Mouse (Mus musculus) heart, embryonic 16.5 days (tissue): ENCODE results near the gene Alg9. TPM values are rescaled to one million over a fixed set of nuclear protein-coding genes. Genes with fewer than 3 reads are reported as not detected.
"Not testable (repeated sequence)": the region's sequence is repeated elsewhere in the genome, so short reads cannot be mapped to it uniquely, and the experiment has no call there.

Experiments used
- ATAC-seq: fragments of 200-750 bp; cut with Nextera tagmentation; replicated peaks from 2 replicates; pipeline ENCODE4 v1.8.0; 2017; ENCODE audit warnings: moderate number of reproducible peaks; ENCODE audit not compliant: insufficient read depth, low FRiP score; ENCODE audit errors: extremely low read depth
- H3K27ac ChIP-seq: fragments of 300-500 bp; sonication (generic); 2 replicates; pipeline ENCODE4 v1.5.1; 2014; ENCODE audit warnings: mild to moderate bottlenecking, low read length, control low read depth, moderate library complexity
- H3K27me3 ChIP-seq: fragments of 300-500 bp; sonication (generic); 2 replicates; pipeline ENCODE4 v1.6.1; 2014; ENCODE audit warnings: low read length, mixed read lengths; ENCODE audit not compliant: control insufficient read depth, insufficient read depth
- H3K36me3 ChIP-seq: fragments of 300-500 bp; sonication (generic); 2 replicates; pipeline ENCODE4 v1.6.1; 2014; ENCODE audit not compliant: control insufficient read depth, insufficient read depth
- H3K4me1 ChIP-seq: fragments of 300-500 bp; sonication (generic); 2 replicates; pipeline ENCODE4 v1.6.1; 2014; ENCODE audit warnings: low read length, mixed read lengths; ENCODE audit not compliant: control insufficient read depth, insufficient read depth
- H3K4me2 ChIP-seq: fragments of 300-500 bp; sonication (generic); 2 replicates; pipeline ENCODE4 v1.6.1; 2014; ENCODE audit warnings: low read depth, mild to moderate bottlenecking, control low read depth, low read length
- H3K4me3 ChIP-seq: fragments of 300-500 bp; sonication (generic); 2 replicates; pipeline ENCODE4 v1.5.1; 2014; ENCODE audit warnings: mild to moderate bottlenecking, control low read depth, low read length
- H3K9ac ChIP-seq: fragments of 300-500 bp; sonication (generic); 2 replicates; pipeline ENCODE4 v1.6.1; 2014; ENCODE audit warnings: low read length, control low read depth
- H3K9me3 ChIP-seq: fragments of 300-500 bp; sonication (generic); replicated peaks from 2 replicates; pipeline ENCODE4 v1.6.1; 2016; ENCODE audit warnings: low read length; ENCODE audit not compliant: control insufficient read depth
- WGBS: fragments of 180-500 bp; shearing (Covaris S2); extraction: QIAGEN DNeasy Blood & Tissue Kit; methylation state at CpG from one replicate; pipeline ENCODE4 v1.1.7; 2014; 5-methylcytosine and 5-hydroxymethylcytosine counted together
- polyA plus RNA-seq: library from polyadenylated mRNA; unstranded; fragments of >200 nt; fragmentation: Nextera tagmentation; extraction: Ambion mirVana; gene quantifications from 2 replicates; pipeline ENCODE4 v1.2.1, GENCODE M21; 2015

Alg9 gene
- polyA plus RNA-seq, 1 experiment from 2014 or later, result 27.2 TPM

DNA sequence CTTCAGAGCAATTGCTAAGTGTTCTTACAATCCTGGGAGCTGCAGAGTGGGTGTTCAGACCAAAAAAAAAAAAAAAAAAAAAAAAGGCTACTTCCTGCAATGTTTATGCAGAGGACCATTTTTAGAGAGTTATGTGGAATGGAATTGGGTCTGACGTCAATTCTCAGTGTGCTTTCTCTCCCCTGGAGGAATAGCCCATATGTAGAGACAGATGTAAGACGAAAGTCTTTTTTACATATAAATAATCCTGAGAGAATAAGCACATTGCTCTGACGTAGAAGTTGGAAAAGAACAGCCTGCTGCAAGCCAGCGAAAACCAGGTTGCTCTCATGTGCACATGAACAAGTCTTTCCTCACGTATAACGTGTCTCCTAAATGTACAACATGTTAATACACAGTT lies 44.9 kb downstream of the Alg9 start:
- H3K27me3 ChIP-seq, result no peaks in the 10 kb centered on the region
- H3K9me3 ChIP-seq, result no peaks in the 10 kb centered on the region
- 93% methylated on average over 6 of the region's 6 CpGs for WGBS
- no peak overlapping the region for H3K4me2 ChIP-seq
- no peak overlapping the region for H3K4me3 ChIP-seq
- no peak overlapping the region for H3K27ac ChIP-seq
- H3K36me3 ChIP-seq, result peaks cover 14% of the 10 kb centered on the region
- H3K4me1 ChIP-seq, result no peaks in the 10 kb centered on the region
- no peak overlapping the region for H3K9ac ChIP-seq
- ATAC-seq, result no peak

GRCm38 (mm10) chr9:50821651-50822050 lies 46.8 kb downstream of the Alg9 start:
- Histone ChIP-seq H3K4me3 (no peak overlapping the region), H3K36me3 (peaks cover 12% of the 10 kb centered on the region), H3K9me3 (no peaks in the 10 kb centered on the region), H3K4me1 (no peaks in the 10 kb centered on the region), H3K27ac (no peak overlapping the region), H3K4me2 (no peak overlapping the region), H3K27me3 (no peaks in the 10 kb centered on the region), H3K9ac (no peak overlapping the region)
- 86% methylated on average over 6 of the region's 6 CpGs for WGBS
- ATAC-seq, result no peak

DNA sequence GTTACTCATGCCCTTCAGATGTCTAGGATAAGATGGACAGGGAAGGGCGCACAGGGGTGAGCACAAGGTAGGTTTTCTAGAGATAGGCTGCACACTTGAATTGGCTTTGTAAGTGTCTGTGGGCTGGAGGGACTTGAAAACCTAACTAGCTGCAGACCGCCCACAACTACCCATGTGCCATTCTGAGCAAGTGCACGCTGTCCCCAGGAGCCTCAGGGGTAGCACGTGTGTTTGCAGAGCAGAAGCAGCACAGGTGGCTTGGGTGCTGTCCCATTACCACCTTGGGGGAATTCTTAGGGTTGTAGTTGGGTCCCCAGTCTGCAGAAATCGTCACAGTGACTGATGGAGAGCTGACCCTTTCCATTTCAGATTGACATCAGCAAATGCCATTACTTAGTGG lies 47.4 kb downstream of the Alg9 start:
- no peaks in the 10 kb centered on the region for H3K27me3 ChIP-seq
- no peak overlapping the region for H3K4me3 ChIP-seq
- 91% methylated on average over 5 of the region's 5 CpGs for WGBS
- peaks cover 11% of the 10 kb centered on the region; the same call in 1 of the 2 replicates for H3K36me3 ChIP-seq
- no peaks in the 10 kb centered on the region for H3K4me1 ChIP-seq
- H3K9me3 ChIP-seq, result no peaks in the 10 kb centered on the region
- no peak overlapping the region for H3K4me2 ChIP-seq
- no peak overlapping the region for H3K27ac ChIP-seq
- ATAC-seq, result no peak
- H3K9ac ChIP-seq, result no peak overlapping the region

- Histone ChIP-seq H3K4me1 (no peaks in the 10 kb centered on the region), H3K36me3 (peaks cover 13% of the 10 kb centered on the region), H3K27ac (no peak overlapping the region), H3K9ac (no peak overlapping the region), H3K27me3 (no peaks in the 10 kb centered on the region), H3K4me3 (no peak overlapping the region), H3K9me3 (no peaks in the 10 kb centered on the region), H3K4me2 (no peak overlapping the region)
- WGBS, result 76% methylated on average over 11 of the region's 11 CpGs
- ATAC-seq, result no peak
Measured at GRCm38 (mm10) chr9:50823779-50824453, 49.1 kb downstream of the Alg9 start.

GRCm38 (mm10) chr9:50831514-50831913 lies 56.7 kb downstream of the Alg9 start:
- Histone ChIP-seq H3K9me3 (no peaks in the 10 kb centered on the region), H3K27me3 (no peaks in the 10 kb centered on the region), H3K4me2 (no peak overlapping the region), H3K4me3 (no peak overlapping the region), H3K36me3 (peaks cover 11% of the 10 kb centered on the region), H3K27ac (no peak overlapping the region), H3K9ac (no peak overlapping the region), H3K4me1 (no peaks in the 10 kb centered on the region)
- ATAC-seq, result no peak
- WGBS, result 92% methylated on average over 5 of the region's 5 CpGs

DNA sequence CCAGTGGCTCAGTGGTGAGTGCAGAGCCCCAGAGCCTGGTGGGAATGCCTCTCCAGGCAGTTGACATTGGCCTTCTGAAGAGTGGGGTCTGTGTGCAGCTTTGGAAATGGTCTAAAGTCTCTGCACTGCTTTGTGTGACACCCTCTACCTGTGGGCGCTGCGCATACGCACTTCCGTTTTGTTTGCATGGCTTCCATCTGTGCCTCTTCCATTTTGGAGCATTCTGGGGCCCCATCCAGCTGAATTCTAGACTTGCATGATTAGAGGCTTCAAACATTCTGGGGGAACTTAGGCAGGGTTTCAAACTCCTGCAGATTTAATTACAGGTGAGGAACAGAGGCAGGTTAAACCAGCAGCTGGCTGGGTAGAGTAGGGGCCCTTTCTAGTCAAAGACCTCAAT lies 57.3 kb downstream of the Alg9 start:
- H3K27me3 ChIP-seq, result no peaks in the 10 kb centered on the region
- H3K9me3 ChIP-seq, result no peaks in the 10 kb centered on the region
- no peaks in the 10 kb centered on the region for H3K4me1 ChIP-seq
- no peak overlapping the region for H3K4me2 ChIP-seq
- ATAC-seq, result no peak
- no peak overlapping the region for H3K27ac ChIP-seq
- whole genome bisulfite sequencing, result 95% methylated on average over 4 of the region's 4 CpGs
- H3K4me3 ChIP-seq, result no peak overlapping the region
- H3K36me3 ChIP-seq, result peaks cover 11% of the 10 kb centered on the region
- no peak overlapping the region for H3K9ac ChIP-seq

GRCm38 (mm10) chr9:50832582-50832981 lies 57.8 kb downstream of the Alg9 start:
- H3K9ac ChIP-seq, H3K27ac ChIP-seq, H3K4me1 ChIP-seq, H3K4me2 ChIP-seq, ATAC-seq, H3K9me3 ChIP-seq, H3K4me3 ChIP-seq, H3K27me3 ChIP-seq: not testable (repeated sequence)
- WGBS, result 68% methylated on average over 2 of the region's 2 CpGs
- peaks cover 11% of the 10 kb centered on the region for H3K36me3 ChIP-seq

DNA sequence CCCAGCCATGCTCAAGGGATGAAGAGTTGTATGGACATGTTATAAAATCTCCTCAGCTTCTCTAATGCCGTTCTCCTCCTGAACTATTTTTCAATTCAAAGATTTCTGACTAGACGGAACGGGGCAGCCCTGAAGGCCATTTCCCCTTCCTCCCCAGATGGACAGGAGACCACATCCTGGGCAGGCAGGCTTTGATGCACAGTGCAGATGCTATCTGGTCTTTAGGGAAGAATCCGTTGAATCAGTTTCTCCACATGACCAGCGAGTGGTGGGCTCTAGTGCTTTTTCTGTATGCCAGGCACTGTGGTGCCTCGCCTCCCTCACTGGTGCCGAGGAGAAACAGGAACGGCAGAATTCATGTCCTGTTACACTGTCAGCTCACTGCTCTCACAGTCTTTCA lies 59.0 kb downstream of the Alg9 start:
- Histone ChIP-seq H3K4me3 (no peak overlapping the region), H3K27me3 (no peaks in the 10 kb centered on the region), H3K27ac (no peak overlapping the region), H3K36me3 (peaks cover 6% of the 10 kb centered on the region), H3K9me3 (no peaks in the 10 kb centered on the region), H3K4me2 (no peak overlapping the region), H3K4me1 (no peaks in the 10 kb centered on the region), H3K9ac (no peak overlapping the region)
- 64% methylated on average over 8 of the region's 8 CpGs for WGBS
- no peak for ATAC-seq

DNA sequence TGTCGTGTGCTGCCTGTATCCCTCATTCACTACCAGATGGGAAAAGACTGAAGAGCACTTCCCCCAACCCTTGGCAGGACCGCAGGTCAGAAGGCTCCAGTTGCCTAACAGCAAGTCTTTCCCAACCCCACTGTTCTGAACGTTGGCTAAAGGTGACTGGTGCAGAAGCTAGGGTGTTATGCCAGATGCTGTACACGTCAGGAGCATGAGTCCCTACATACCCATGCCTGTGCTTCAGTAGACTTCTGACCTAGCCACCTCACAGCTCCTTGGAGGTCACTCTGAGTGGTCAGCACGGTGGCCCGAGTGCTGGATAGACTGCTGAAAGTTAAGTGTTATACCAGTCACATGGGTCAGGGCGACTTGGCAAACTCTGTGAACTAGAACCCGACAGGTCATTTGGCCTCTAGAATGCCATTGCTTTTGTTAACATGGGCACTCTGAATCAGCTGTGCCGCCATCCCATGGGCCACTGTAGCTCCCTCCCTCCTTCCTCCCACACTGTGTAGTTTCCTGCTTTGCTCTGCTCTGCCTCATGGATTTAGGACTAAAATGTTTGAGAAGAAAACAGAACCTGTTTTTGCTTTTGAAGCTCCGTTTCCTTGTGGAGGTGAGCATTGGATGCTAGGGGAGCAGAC lies 60.4 kb downstream of the Alg9 start:
- Histone ChIP-seq H3K4me1 (no peaks in the 10 kb centered on the region), H3K36me3 (0 out of 2 replicates have a peak, but pooled peaks cover 2% of the 10 kb centered on the region), H3K9ac (no peak overlapping the region), H3K27ac (no peak overlapping the region), H3K9me3 (no peaks in the 10 kb centered on the region), H3K4me3 (no peak overlapping the region), H3K27me3 (no peaks in the 10 kb centered on the region), H3K4me2 (no peak overlapping the region)
- 83% methylated on average over 10 of the region's 10 CpGs for WGBS
- no peak for ATAC-seq
